Mouse (Mus musculus) lung, embryonic 16.5 days (tissue): ENCODE data around the gene Ak1. TPM values are rescaled to one million over a fixed set of nuclear protein-coding genes. Genes with fewer than 3 reads are reported as not detected.
A peak's percentile ranks its signal among the peaks of the same experiment; 100 is the strongest.

Experiments
- ATAC-seq: fragments of 200-750 bp; cut with Nextera tagmentation; 2 replicates; pipeline ENCODE4 v1.8.0; 2017; ENCODE audit warnings: low read depth, mild to moderate bottlenecking, moderate library complexity
- H3K27ac ChIP-seq: fragments of 300-500 bp; sonication (generic); 2 replicates; pipeline ENCODE4 v1.5.1; 2014; ENCODE audit warnings: mild to moderate bottlenecking, control low read depth, low read length
- H3K27me3 ChIP-seq: fragments of 300-500 bp; sonication (generic); 2 replicates; pipeline ENCODE4 v1.6.1; 2014; ENCODE audit warnings: low read depth, low read length, mixed read lengths; ENCODE audit not compliant: control insufficient read depth, insufficient read depth
- H3K36me3 ChIP-seq: fragments of 300-500 bp; sonication (generic); 2 replicates; pipeline ENCODE4 v1.6.1; 2014; ENCODE audit warnings: low read length; ENCODE audit not compliant: control insufficient read depth, insufficient read depth
- H3K4me1 ChIP-seq: fragments of 300-500 bp; sonication (generic); replicated peaks from 2 replicates; pipeline ENCODE4 v1.6.1; 2014; ENCODE audit warnings: low read length, mixed read lengths; ENCODE audit not compliant: control insufficient read depth, insufficient read depth
- H3K4me2 ChIP-seq: fragments of 300-500 bp; sonication (generic); 2 replicates; pipeline ENCODE4 v1.6.1; 2014; ENCODE audit warnings: low read depth, low read length, control low read depth
- H3K4me3 ChIP-seq: fragments of 300-500 bp; sonication (generic); 2 replicates; pipeline ENCODE4 v1.5.1; 2014; ENCODE audit warnings: mild to moderate bottlenecking, low read length, control low read depth
- H3K9ac ChIP-seq: fragments of 300-500 bp; sonication (generic); 2 replicates; pipeline ENCODE4 v1.6.1; 2014; ENCODE audit warnings: low read length, control low read depth
- H3K9me3 ChIP-seq: fragments of 300-500 bp; sonication (generic); 2 replicates; pipeline ENCODE4 v1.6.1; 2016; ENCODE audit warnings: low read length; ENCODE audit not compliant: control insufficient read depth
- WGBS: fragments of 180-500 bp; shearing (Covaris S2); extraction: QIAGEN DNeasy Blood & Tissue Kit; methylation state at CpG from one replicate; pipeline ENCODE4 v1.1.7; 2014; 5-methylcytosine and 5-hydroxymethylcytosine counted together
- polyA plus RNA-seq: library from polyadenylated mRNA; unstranded; fragments of >200 nt; fragmentation: Nextera tagmentation; extraction: Ambion mirVana; gene quantifications from 2 replicates; pipeline ENCODE4 v1.2.1, GENCODE M21; 2015

Ak1 gene
- polyA plus RNA-seq, 1 experiment from 2014 or later: 67.2 TPM

GRCm38 (mm10) chr2:32654743-32655393 lies 33.3 kb downstream of the Ak1 start:
- Histone ChIP-seq H3K4me1 (peaks cover 24% of the 10 kb centered on the region), H3K36me3 (no peaks in the 10 kb centered on the region), H3K27ac (peak overlapping the region; percentile 85), H3K9ac (peak overlapping the region; percentile 34; the same call in 1 of the 2 replicates), H3K4me3 (no peak overlapping the region), H3K9me3 (no peaks in the 10 kb centered on the region), H3K27me3 (no peaks in the 10 kb centered on the region), H3K4me2 (no peak overlapping the region)
- ATAC-seq: peak; percentile 29; the same call in 1 of the 2 replicates
- 41% methylated on average over 14 of the region's 14 CpGs for WGBS

GRCm38 (mm10) chr2:32655394-32655744 lies 33.8 kb downstream of the Ak1 start:
- ATAC-seq: no peak
- Histone ChIP-seq H3K4me3 (no peak overlapping the region), H3K9ac (peak overlapping the region; percentile 34; the same call in 1 of the 2 replicates), H3K9me3 (no peaks in the 10 kb centered on the region), H3K36me3 (no peaks in the 10 kb centered on the region), H3K4me1 (peaks cover 24% of the 10 kb centered on the region), H3K27ac (peak overlapping the region; percentile 85), H3K4me2 (peak overlapping the region; percentile 7; the same call in 1 of the 2 replicates), H3K27me3 (no peaks in the 10 kb centered on the region)
- WGBS: 59% methylated on average over 3 of the region's 3 CpGs

- Histone ChIP-seq H3K4me1 (peaks cover 24% of the 10 kb centered on the region), H3K27ac (peak overlapping the region; percentile 85), H3K27me3 (no peaks in the 10 kb centered on the region), H3K4me3 (no peak overlapping the region), H3K36me3 (no peaks in the 10 kb centered on the region), H3K4me2 (no peak overlapping the region), H3K9me3 (no peaks in the 10 kb centered on the region), H3K9ac (no peak overlapping the region)
- 26% methylated on average over 12 of the region's 12 CpGs for WGBS
- peak; percentile 82 for ATAC-seq
These were observed 34.3 kb downstream of the Ak1 start for GRCm38 (mm10) chr2:32655826-32656225.

- H3K4me1 ChIP-seq: peaks cover 28% of the 10 kb centered on the region
- H3K4me3 ChIP-seq: no peak overlapping the region
- no peak overlapping the region for H3K9ac ChIP-seq
- H3K36me3 ChIP-seq: no peaks in the 10 kb centered on the region; the same call in 1 of the 2 replicates
- no peak overlapping the region for H3K27ac ChIP-seq
- WGBS: 90% methylated on average over 2 of the region's 2 CpGs
- H3K4me2 ChIP-seq: no peak overlapping the region
- H3K9me3 ChIP-seq: no peaks in the 10 kb centered on the region
- no peaks in the 10 kb centered on the region for H3K27me3 ChIP-seq
- no peak for ATAC-seq
These were observed 37.3 kb downstream of the Ak1 start for GRCm38 (mm10) chr2:32658873-32659272.

- H3K4me3 ChIP-seq: no peak overlapping the region
- H3K4me2 ChIP-seq: no peak overlapping the region
- H3K9ac ChIP-seq: peak overlapping the region; percentile 13; the same call in 1 of the 2 replicates
- H3K36me3 ChIP-seq: no peaks in the 10 kb centered on the region; the same call in 1 of the 2 replicates
- H3K9me3 ChIP-seq: no peaks in the 10 kb centered on the region
- H3K27ac ChIP-seq: peak overlapping the region; percentile 35; the same call in 1 of the 2 replicates
- WGBS: 13% methylated on average over 7 of the region's 7 CpGs
- ATAC-seq: peak; percentile 78
- no peaks in the 10 kb centered on the region for H3K27me3 ChIP-seq
- peaks cover 9% of the 10 kb centered on the region for H3K4me1 ChIP-seq
These were observed 40.0 kb downstream of the Ak1 start for GRCm38 (mm10) chr2:32661509-32662107.

- Histone ChIP-seq H3K4me3 (no peak overlapping the region), H3K27me3 (no peaks in the 10 kb centered on the region), H3K36me3 (no peaks in the 10 kb centered on the region; the same call in 1 of the 2 replicates), H3K4me2 (no peak overlapping the region), H3K27ac (peak overlapping the region; percentile 35; the same call in 1 of the 2 replicates), H3K9me3 (no peaks in the 10 kb centered on the region), H3K4me1 (peaks cover 9% of the 10 kb centered on the region), H3K9ac (0 out of 2 replicates have a peak overlapping the region, but pooled peaks have one; percentile 19)
- WGBS: 42% methylated on average over 5 of the region's 5 CpGs
- no peak for ATAC-seq
These were observed 40.7 kb downstream of the Ak1 start for GRCm38 (mm10) chr2:32662291-32662690.

- no peak for ATAC-seq
- Histone ChIP-seq H3K4me3 (no peak overlapping the region), H3K4me1 (peaks cover 9% of the 10 kb centered on the region), H3K27me3 (no peaks in the 10 kb centered on the region), H3K9ac (no peak overlapping the region), H3K36me3 (peaks cover 6% of the 10 kb centered on the region; the same call in 1 of the 2 replicates), H3K27ac (no peak overlapping the region), H3K9me3 (no peaks in the 10 kb centered on the region), H3K4me2 (no peak overlapping the region)
- WGBS: 69% methylated on average over 8 of the region's 8 CpGs
These were observed 43.8 kb downstream of the Ak1 start for GRCm38 (mm10) chr2:32665345-32665744.

- Histone ChIP-seq H3K4me2 (no peak overlapping the region), H3K9me3 (no peaks in the 10 kb centered on the region), H3K9ac (no peak overlapping the region), H3K36me3 (peaks cover 8% of the 10 kb centered on the region; the same call in 1 of the 2 replicates), H3K27ac (no peak overlapping the region), H3K4me3 (no peak overlapping the region), H3K4me1 (peaks cover 9% of the 10 kb centered on the region), H3K27me3 (no peaks in the 10 kb centered on the region)
- 76% methylated on average over 6 of the region's 6 CpGs for WGBS
- no peak for ATAC-seq
These were observed 44.3 kb downstream of the Ak1 start for GRCm38 (mm10) chr2:32665853-32666252.

GRCm38 (mm10) chr2:32667775-32668174 lies 46.2 kb downstream of the Ak1 start:
- Histone ChIP-seq H3K27me3 (no peaks in the 10 kb centered on the region), H3K9ac (no peak overlapping the region), H3K27ac (no peak overlapping the region), H3K9me3 (no peaks in the 10 kb centered on the region), H3K4me3 (no peak overlapping the region), H3K4me1 (no peaks in the 10 kb centered on the region), H3K4me2 (no peak overlapping the region), H3K36me3 (peaks cover 12% of the 10 kb centered on the region; the same call in 1 of the 2 replicates)
- no peak for ATAC-seq
- WGBS: 39% methylated on average over 11 of the region's 11 CpGs
